Mouse (Mus musculus): ENCODE results near the gene Nid1.
A peak's percentile ranks its signal among the peaks of the same experiment; 100 is the strongest.

The Nid1 gene

DNA sequence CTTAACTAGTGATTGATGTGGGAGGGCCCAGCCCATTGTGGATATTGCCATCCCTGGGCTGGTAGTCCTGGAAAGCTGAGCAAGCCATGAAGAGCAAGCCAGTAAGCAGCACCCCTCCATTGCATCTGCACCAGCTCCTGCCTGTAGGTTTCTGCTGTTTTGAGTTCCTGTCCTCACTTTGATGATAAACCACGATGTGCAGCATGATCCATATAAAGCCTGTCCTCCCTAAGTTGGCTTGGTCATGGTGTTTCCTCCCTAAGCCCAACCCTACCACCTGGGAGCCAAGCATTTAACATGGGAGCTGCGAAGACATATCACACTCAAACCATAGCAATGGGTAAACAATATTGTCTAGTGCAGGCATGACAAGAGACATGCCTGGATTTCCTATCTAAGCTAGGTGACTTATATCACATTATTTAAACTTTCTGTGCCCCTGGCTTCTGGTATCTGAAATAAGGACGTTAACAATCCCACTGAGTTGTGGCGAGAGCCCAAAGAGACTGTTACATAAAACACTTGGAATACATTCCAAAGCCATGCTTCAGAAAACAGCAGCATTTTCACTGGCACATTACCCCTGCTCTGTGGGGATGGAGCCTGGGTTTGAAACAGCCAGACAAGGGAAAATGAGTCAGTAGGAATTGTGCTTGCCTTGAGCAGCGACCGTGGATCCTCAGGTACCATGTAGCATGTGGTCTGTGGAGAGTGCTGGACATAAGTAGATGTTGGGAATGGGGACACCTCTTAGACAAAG lies 111.3 kb downstream of the Nid1 start:
- DNase-seq = no peak

- peak; percentile 25 for DNase-seq
Observed at GRCm38 (mm10) chr13:13549687-13550660, 112.6 kb downstream of the Nid1 start.

- DNase-seq = no peak
Observed at GRCm38 (mm10) chr13:13552020-13552419, 114.7 kb downstream of the Nid1 start.

GRCm38 (mm10) chr13:13553660-13554059 lies 116.3 kb downstream of the Nid1 start:
- DNase-seq = no peak

- DNase-seq = no peak
Observed at GRCm38 (mm10) chr13:13555196-13555595, 117.8 kb downstream of the Nid1 start.

DNA sequence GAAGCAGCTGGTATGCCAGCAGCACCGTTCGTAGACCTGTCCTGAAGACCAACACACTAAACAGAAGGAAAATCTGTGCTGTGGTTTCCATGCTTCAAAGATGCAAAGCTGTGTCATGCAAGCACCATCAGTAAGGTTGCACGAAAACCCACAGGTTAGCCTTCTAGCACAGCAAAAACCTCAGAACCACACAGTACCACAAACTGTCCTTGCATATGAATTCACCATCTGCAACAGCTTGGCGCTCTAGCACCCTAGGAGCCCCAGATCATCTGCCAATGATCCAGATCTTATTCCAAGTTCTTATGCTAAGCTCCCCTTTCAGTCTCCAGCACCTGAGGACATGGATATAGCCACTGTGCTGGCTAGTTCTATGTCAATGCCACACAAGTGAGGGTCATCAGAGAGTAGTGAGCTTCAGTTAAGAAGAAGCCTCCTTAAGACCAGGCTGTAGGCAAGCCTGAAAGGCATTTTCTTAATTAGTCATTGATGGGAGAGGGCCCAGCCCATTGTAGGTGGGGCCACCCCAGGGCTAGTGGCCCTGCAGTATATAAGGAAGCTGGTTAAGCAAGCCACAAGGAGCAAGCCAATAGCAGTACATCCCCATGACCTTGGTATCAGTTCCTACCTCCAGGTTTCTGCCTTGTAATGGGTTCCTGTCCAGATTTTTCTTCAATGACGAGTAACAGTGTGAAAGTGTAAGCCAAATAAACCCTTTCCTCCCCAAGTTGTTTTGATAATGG lies 119.8 kb downstream of the Nid1 start:
- no peak for DNase-seq

DNA sequence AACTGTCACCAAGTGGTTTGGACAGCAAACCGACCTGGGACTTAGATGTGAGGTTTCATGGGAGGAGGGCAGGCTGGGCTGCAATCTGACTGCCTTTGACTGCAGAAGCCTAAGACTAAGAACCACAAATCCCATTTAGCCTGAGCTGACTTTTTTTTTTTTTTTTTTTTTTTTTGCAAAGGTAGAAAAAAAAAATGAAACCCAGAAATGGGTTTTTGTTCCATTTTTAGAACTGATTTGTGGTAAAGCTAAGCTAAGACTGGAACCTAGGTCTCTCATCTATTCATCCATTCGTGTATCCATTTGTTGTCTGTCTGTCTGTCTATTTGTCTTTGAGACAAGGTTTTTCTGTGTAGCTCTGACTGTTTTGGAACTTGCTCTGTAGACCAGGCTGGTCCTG lies 120.9 kb downstream of the Nid1 start:
- DNase-seq = no peak

DNA sequence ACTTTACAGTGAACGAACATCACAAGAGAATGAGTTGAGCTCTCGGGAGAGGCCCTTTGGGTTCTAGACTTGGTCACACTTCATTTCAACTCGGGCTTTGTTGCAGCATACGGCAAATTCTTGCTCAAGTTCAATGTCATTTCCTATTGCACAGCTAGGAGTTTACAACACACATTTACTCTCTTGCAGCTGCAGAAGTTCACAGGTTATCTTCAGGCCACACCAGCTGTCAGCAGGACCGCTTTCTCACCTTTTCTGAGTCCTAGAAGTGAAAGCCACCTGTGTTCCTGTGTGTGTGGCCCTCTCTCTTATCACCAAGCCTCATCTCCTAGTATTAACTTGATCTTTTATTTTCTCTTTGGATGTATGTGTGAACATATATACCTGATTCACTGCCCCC lies 121.5 kb downstream of the Nid1 start:
- no peak for DNase-seq
